Mouse (Mus musculus): ENCODE data around the gene Tmem269.

The Tmem269 gene

GRCm38 (mm10) chr4:119218169-119218568 is at the start of gene Tmem269:
TSS of gene Tmem269 (minus strand) at chr4:119218217.
- DNase-seq (ENCODE audit: low spot score in 2 of 2), result no peak

- DNase-seq (ENCODE audit: low spot score in 2 of 2), result no peak
Measured at GRCm38 (mm10) chr4:119266606-119267005, 48.6 kb upstream of the Tmem269 start.

- DNase-seq (ENCODE audit: low spot score in 2 of 2), result no peak
Measured at GRCm38 (mm10) chr4:119263459-119263858, 45.4 kb upstream of the Tmem269 start.

- DNase-seq (ENCODE audit: low spot score in 2 of 2), result no peak
Measured at GRCm38 (mm10) chr4:119262483-119262882, 44.5 kb upstream of the Tmem269 start.

GRCm38 (mm10) chr4:119261087-119261713 is 43.2 kb upstream of the Tmem269 start:
- no peak for DNase-seq (ENCODE audit: low spot score in 2 of 2)

- DNase-seq (ENCODE audit: low spot score in 2 of 2), result no peak
Measured at GRCm38 (mm10) chr4:119259344-119260254, 41.6 kb upstream of the Tmem269 start.

- DNase-seq (ENCODE audit: low spot score in 2 of 2), result no peak
Measured at GRCm38 (mm10) chr4:119257083-119257482, 39.1 kb upstream of the Tmem269 start.

- DNase-seq (ENCODE audit: low spot score in 2 of 2), result no peak
Measured at GRCm38 (mm10) chr4:119255351-119255750, 37.3 kb upstream of the Tmem269 start, which contains the start of gene Cldn19. TSS of gene Cldn19 (plus strand) at chr4:119255414.

- peak in 1 of 2 experiments; percentile 43 for DNase-seq (ENCODE audit: low spot score in 2 of 2)
Measured at GRCm38 (mm10) chr4:119254012-119254618, 36.1 kb upstream of the Tmem269 start.

- no peak for DNase-seq (ENCODE audit: low spot score in 2 of 2)
Measured at GRCm38 (mm10) chr4:119252025-119252808, 34.2 kb upstream of the Tmem269 start.

GRCm38 (mm10) chr4:119248407-119248965 is 30.5 kb upstream of the Tmem269 start:
- DNase-seq (ENCODE audit: low spot score in 2 of 2), result no peak

GRCm38 (mm10) chr4:119247462-119248235 is 29.6 kb upstream of the Tmem269 start:
- DNase-seq (ENCODE audit: low spot score in 2 of 2), result peak in 1 of 2 experiments; percentile 70

GRCm38 (mm10) chr4:119246688-119247225 is 28.7 kb upstream of the Tmem269 start:
- DNase-seq (ENCODE audit: low spot score in 2 of 2), result no peak

GRCm38 (mm10) chr4:119245961-119246360 is 27.9 kb upstream of the Tmem269 start:
- peak in 1 of 2 experiments; percentile 29 for DNase-seq (ENCODE audit: low spot score in 2 of 2)

GRCm38 (mm10) chr4:119245556-119245955 is 27.5 kb upstream of the Tmem269 start:
- DNase-seq (ENCODE audit: low spot score in 2 of 2), result peak; percentile 64 to 82

GRCm38 (mm10) chr4:119244468-119245240 is 26.6 kb upstream of the Tmem269 start:
- DNase-seq (ENCODE audit: low spot score in 2 of 2), result peak; percentile 77 to 83

GRCm38 (mm10) chr4:119242571-119242970 is 24.6 kb upstream of the Tmem269 start:
- DNase-seq (ENCODE audit: low spot score in 2 of 2), result no peak

GRCm38 (mm10) chr4:119241664-119242063 is 23.6 kb upstream of the Tmem269 start:
- DNase-seq (ENCODE audit: low spot score in 2 of 2), result peak in 1 of 2 experiments; percentile 67

GRCm38 (mm10) chr4:119239181-119239682 is 21.2 kb upstream of the Tmem269 start:
- DNase-seq (ENCODE audit: low spot score in 2 of 2), result peak in 1 of 2 experiments; percentile 65

Measured in left cerebral cortex, adult 9 months (tissue).